Mouse (Mus musculus) neural tube, embryonic 12.5 days (tissue): ENCODE measurements around the gene Gm5965. TPM values are rescaled to one million over a fixed set of nuclear protein-coding genes. Genes with fewer than 3 reads are reported as not detected.

Experiments
- ATAC-seq: fragments of 200-750 bp; cut with Nextera tagmentation; 2 replicates; pipeline ENCODE4 v1.8.0; 2017; ENCODE audit warnings: low read depth, mild to moderate bottlenecking, moderate TSS enrichment, moderate library complexity; ENCODE audit not compliant: low FRiP score
- H3K27ac ChIP-seq: fragments of 300-500 bp; sonication (generic); 2 replicates; pipeline ENCODE4 v1.5.1; 2016
- H3K27me3 ChIP-seq: fragments of 300-500 bp; sonication (generic); replicated peaks from 2 replicates; pipeline ENCODE4 v1.6.1; 2016; ENCODE audit warnings: mild to moderate bottlenecking
- H3K36me3 ChIP-seq: fragments of 300-500 bp; sonication (generic); 2 replicates; pipeline ENCODE4 v1.6.1; 2016; ENCODE audit warnings: mild to moderate bottlenecking
- H3K4me1 ChIP-seq: fragments of 300-500 bp; sonication (generic); 2 replicates; pipeline ENCODE4 v1.6.1; 2016
- H3K4me2 ChIP-seq: fragments of 300-500 bp; sonication (generic); replicated peaks from 2 replicates; pipeline ENCODE4 v1.6.1; 2016; ENCODE audit warnings: mild to moderate bottlenecking
- H3K4me3 ChIP-seq: fragments of 300-500 bp; sonication (generic); 2 replicates; pipeline ENCODE4 v1.5.1; 2016
- H3K9ac ChIP-seq: fragments of 300-500 bp; sonication (generic); 2 replicates; pipeline ENCODE4 v1.6.1; 2016; ENCODE audit warnings: mild to moderate bottlenecking
- H3K9me3 ChIP-seq: fragments of 300-500 bp; sonication (generic); 2 replicates; pipeline ENCODE4 v1.6.1; 2016; ENCODE audit warnings: mild to moderate bottlenecking
- WGBS: fragments of 180-500 bp; shearing (Covaris S2); methylation state at CpG from one replicate; pipeline ENCODE4 v1.1.7; 2016; 5-methylcytosine and 5-hydroxymethylcytosine counted together
- polyA plus RNA-seq: library from polyadenylated mRNA; unstranded; fragments of >200 nt; fragmentation: Nextera tagmentation; extraction: Ambion mirVana; gene quantifications from 2 replicates; pipeline ENCODE4 v1.2.1, GENCODE M21; 2016

Gene Gm5965
- polyA plus RNA-seq, 1 experiment from 2014 or later = not detected

- no peak within 1 kb of the TSS for H3K4me3 ChIP-seq
- no peaks in the 10 kb centered on the region for H3K27me3 ChIP-seq
- no peak within 1 kb of the TSS for H3K4me2 ChIP-seq
- H3K9me3 ChIP-seq = no peaks in the 10 kb centered on the region
- H3K9ac ChIP-seq = no peak within 1 kb of the TSS
- no peaks in the 10 kb centered on the region for H3K36me3 ChIP-seq
- no peaks in the 10 kb centered on the region for H3K4me1 ChIP-seq
- H3K27ac ChIP-seq = no peak within 1 kb of the TSS
- peak; percentile 43; the same call in 1 of the 2 replicates for ATAC-seq
- WGBS = 73% methylated on average over 9 of the region's 9 CpGs
Observed at GRCm38 (mm10) chr16:88826095-88826652, 48.5 kb downstream of the Gm5965 start, which contains the start of gene Krtap14. Gene Krtap14, minus strand, starts transcription at chr16:88826145.

DNA sequence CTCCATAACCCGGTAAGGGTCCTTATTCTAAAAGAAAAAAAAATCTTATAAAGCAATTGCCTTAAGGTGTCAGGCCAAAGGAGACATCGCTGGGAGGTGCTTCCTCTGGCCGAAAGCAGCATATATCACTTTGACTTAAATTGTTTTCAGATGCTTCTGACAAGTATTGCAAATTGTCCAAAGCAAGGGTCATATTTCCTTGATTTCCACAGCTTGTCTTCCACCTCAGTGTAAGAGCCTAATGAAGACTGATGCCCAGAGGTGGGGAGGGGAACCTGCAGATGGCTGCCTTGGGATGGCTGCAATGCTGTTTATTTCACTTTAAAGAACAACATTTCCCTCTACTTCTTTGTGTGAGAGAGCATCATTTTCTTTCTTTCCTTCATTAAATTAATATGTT lies 49.3 kb downstream of the Gm5965 start:
- Histone ChIP-seq H3K4me2 (no peak overlapping the region), H3K9ac (no peak overlapping the region), H3K4me3 (no peak overlapping the region), H3K27me3 (no peaks in the 10 kb centered on the region), H3K36me3 (no peaks in the 10 kb centered on the region), H3K4me1 (no peaks in the 10 kb centered on the region), H3K9me3 (no peaks in the 10 kb centered on the region), H3K27ac (no peak overlapping the region)
- WGBS = 19% methylated on average over 3 of the region's 3 CpGs
- ATAC-seq = peak; percentile 58; the same call in 1 of the 2 replicates

Other genes with a start within 250 kb of the Gm5965 start
- gene Cldn8, start 214.7 kb upstream of the Gm5965 start, polyA plus RNA-seq = 0.28 and 0.29 TPM in 2 replicates
- not detected in 2 replicates for gene Krtap24-1, start 165.6 kb upstream of the Gm5965 start, polyA plus RNA-seq
- not detected in 2 replicates for gene 2310079G19Rik, start 150.2 kb upstream of the Gm5965 start, polyA plus RNA-seq
- gene Krtap26-1, start 130.1 kb upstream of the Gm5965 start, polyA plus RNA-seq = not detected in 2 replicates
- gene Krtap27-1, start 106.2 kb upstream of the Gm5965 start, polyA plus RNA-seq = not detected in 2 replicates
- gene 2310061N02Rik, start 69.9 kb upstream of the Gm5965 start, polyA plus RNA-seq = not detected in 2 replicates
- not detected in 2 replicates for gene Krtap13-1, start 49.0 kb upstream of the Gm5965 start, polyA plus RNA-seq
- not detected in 2 replicates for gene Krtap13, start 26.3 kb upstream of the Gm5965 start, polyA plus RNA-seq
- not detected in 2 replicates for gene 2310034C09Rik, start 19.0 kb upstream of the Gm5965 start, polyA plus RNA-seq
- gene 2310057N15Rik, start 3.7 kb upstream of the Gm5965 start, polyA plus RNA-seq = not detected in 2 replicates
- gene Gm20741, start 34.3 kb downstream of the Gm5965 start, polyA plus RNA-seq = not detected in 2 replicates
- gene Krtap15, start 42.3 kb downstream of the Gm5965 start, polyA plus RNA-seq = not detected in 2 replicates
- gene Krtap14, start 48.2 kb downstream of the Gm5965 start, polyA plus RNA-seq = not detected in 2 replicates
- not detected in 2 replicates for gene Krtap19-1, start 91.5 kb downstream of the Gm5965 start, polyA plus RNA-seq
- not detected in 2 replicates for gene Krtap19-2, start 96.4 kb downstream of the Gm5965 start, polyA plus RNA-seq
- not detected in 2 replicates for gene Krtap19-3, start 100.1 kb downstream of the Gm5965 start, polyA plus RNA-seq
- not detected in 2 replicates for gene Krtap19-4, start 107.2 kb downstream of the Gm5965 start, polyA plus RNA-seq
- not detected in 2 replicates for gene Krtap19-5, start 118.6 kb downstream of the Gm5965 start, polyA plus RNA-seq
- gene Krtap19-9b, start 154.4 kb downstream of the Gm5965 start, polyA plus RNA-seq = not detected in 2 replicates
- gene Krtap16-3, start 185.0 kb downstream of the Gm5965 start, polyA plus RNA-seq = not detected in 2 replicates
- gene Krtap22-2, start 232.9 kb downstream of the Gm5965 start, polyA plus RNA-seq = not detected in 2 replicates
- gene Gm10229, start 237.4 kb downstream of the Gm5965 start, polyA plus RNA-seq = not detected in 2 replicates